Mouse (Mus musculus) forebrain, postnatal 0 days (tissue): Measurements from ENCODE around the gene Bin2. TPM values are rescaled to one million over a fixed set of nuclear protein-coding genes. Genes with fewer than 3 reads are reported as not detected.

Source experiments
- ATAC-seq: fragments of 200-750 bp; cut with Nextera tagmentation; 2 replicates; pipeline ENCODE4 v1.8.0; 2017; ENCODE audit warnings: mild to moderate bottlenecking, moderate library complexity
- DNase-seq: peaks from one replicate; pipeline ENCODE4 v3.0.0-alpha.2; 2015
- H3K27ac ChIP-seq: fragments of 300-500 bp; sonication (generic); 2 replicates; pipeline ENCODE4 v1.5.1; 2014; ENCODE audit warnings: low read depth, mild to moderate bottlenecking, antibody characterized with exemption, low read length, moderate library complexity, mixed read lengths
- H3K27me3 ChIP-seq: fragments of 300-500 bp; sonication (generic); 2 replicates; pipeline ENCODE4 v1.6.1; 2014; ENCODE audit warnings: mild to moderate bottlenecking, low read length, mixed read lengths; ENCODE audit not compliant: insufficient read depth
- H3K36me3 ChIP-seq: fragments of 300-500 bp; sonication (generic); 2 replicates; pipeline ENCODE4 v1.6.1; 2014; ENCODE audit warnings: mild to moderate bottlenecking, moderate library complexity; ENCODE audit not compliant: insufficient read depth
- H3K4me1 ChIP-seq: fragments of 300-500 bp; sonication (generic); 2 replicates; pipeline ENCODE4 v1.6.1; 2014; ENCODE audit warnings: antibody characterized with exemption; ENCODE audit not compliant: insufficient read depth
- H3K4me2 ChIP-seq: fragments of 300-500 bp; sonication (generic); 2 replicates; pipeline ENCODE4 v1.6.1; 2014; ENCODE audit warnings: low read depth, mild to moderate bottlenecking, moderate library complexity
- H3K4me3 ChIP-seq: fragments of 300-500 bp; sonication (generic); 2 replicates; pipeline ENCODE4 v1.5.1; 2014; ENCODE audit warnings: low read depth, low read length, mixed read lengths
- H3K9ac ChIP-seq: fragments of 300-500 bp; sonication (generic); 2 replicates; pipeline ENCODE4 v1.6.1; 2014; ENCODE audit warnings: mild to moderate bottlenecking
- H3K9me3 ChIP-seq: fragments of 300-500 bp; sonication (generic); 2 replicates; pipeline ENCODE4 v1.6.1; 2016; ENCODE audit warnings: low read length
- CTCF ChIP-seq: sonication (generic); IDR thresholded peaks from 2 replicates; pipeline ENCODE4 v1.5.1; 2016; ENCODE audit warnings: antibody characterized with exemption, control low read depth, low read depth
- WGBS: fragments of 180-500 bp; shearing (Covaris S2); extraction: QIAGEN DNeasy Blood & Tissue Kit; methylation state at CpG from one replicate; pipeline ENCODE4 v1.1.7; 2014; 5-methylcytosine and 5-hydroxymethylcytosine counted together
- polyA plus RNA-seq: library from polyadenylated mRNA; unstranded; fragments of >200 nt; fragmentation: Nextera tagmentation; extraction: Ambion mirVana; gene quantifications from 2 replicates; pipeline ENCODE4 v1.2.1, GENCODE M21; 2015
- total RNA-seq: library from RNA; depleted of rRNA; stranded (reverse); fragments of >200 nt; gene quantifications from 2 replicates; pipeline ENCODE4 v1.2.3, GENCODE M21; 2014

Gene Bin2
- total and polyA plus RNA-seq, 2 experiments from 2014 or later = 1.4 TPM

- Histone ChIP-seq H3K36me3 (no peaks in the 10 kb centered on the region), H3K27me3 (no peaks in the 10 kb centered on the region), H3K27ac (no peak overlapping the region), H3K4me2 (no peak overlapping the region), H3K9me3 (no peaks in the 10 kb centered on the region), H3K4me3 (no peak overlapping the region), H3K9ac (no peak overlapping the region), H3K4me1 (no peaks in the 10 kb centered on the region)
- ATAC-seq = no peak
- no peak for DNase-seq
- no peak for TF ChIP-seq CTCF
- 89% methylated on average over 5 of the region's 5 CpGs for WGBS
Observed at GRCm38 (mm10) chr15:100655201-100655600, 14.2 kb downstream of the Bin2 start.

- no peak for DNase-seq
- Histone ChIP-seq H3K9me3 (no peaks in the 10 kb centered on the region), H3K4me3 (no peak overlapping the region), H3K9ac (no peak overlapping the region), H3K4me1 (no peaks in the 10 kb centered on the region), H3K27me3 (no peaks in the 10 kb centered on the region), H3K4me2 (no peak overlapping the region), H3K36me3 (no peaks in the 10 kb centered on the region), H3K27ac (no peak overlapping the region)
- 94% methylated on average over 1 of the region's 1 CpGs for WGBS
- TF ChIP-seq CTCF = no peak
- ATAC-seq = no peak
Observed at GRCm38 (mm10) chr15:100654271-100654670, 15.1 kb downstream of the Bin2 start.

GRCm38 (mm10) chr15:100651610-100652009 is 17.7 kb downstream of the Bin2 start:
- Histone ChIP-seq H3K4me2 (no peak overlapping the region), H3K4me3 (no peak overlapping the region), H3K4me1 (no peaks in the 10 kb centered on the region), H3K27ac (no peak overlapping the region), H3K9ac (no peak overlapping the region), H3K27me3 (no peaks in the 10 kb centered on the region), H3K9me3 (no peaks in the 10 kb centered on the region), H3K36me3 (no peaks in the 10 kb centered on the region)
- ATAC-seq = no peak
- TF ChIP-seq CTCF = no peak
- DNase-seq = no peak
- 89% methylated on average over 9 of the region's 9 CpGs for WGBS

- Histone ChIP-seq H3K27me3 (no peaks in the 10 kb centered on the region), H3K27ac (no peak overlapping the region), H3K36me3 (no peaks in the 10 kb centered on the region), H3K4me1 (no peaks in the 10 kb centered on the region), H3K9me3 (no peaks in the 10 kb centered on the region), H3K4me3 (no peak overlapping the region), H3K9ac (no peak overlapping the region), H3K4me2 (no peak overlapping the region)
- ATAC-seq = no peak
- DNase-seq = no peak
- no peak for TF ChIP-seq CTCF
- 83% methylated on average over 10 of the region's 10 CpGs for WGBS
Observed at GRCm38 (mm10) chr15:100650111-100650510, 19.2 kb downstream of the Bin2 start.

- Histone ChIP-seq H3K27me3 (no peaks in the 10 kb centered on the region), H3K4me2 (no peak overlapping the region), H3K4me1 (no peaks in the 10 kb centered on the region), H3K27ac (no peak overlapping the region), H3K4me3 (no peak overlapping the region), H3K9ac (no peak overlapping the region), H3K36me3 (no peaks in the 10 kb centered on the region), H3K9me3 (no peaks in the 10 kb centered on the region)
- ATAC-seq (no peak), DNase-seq (no peak)
- 74% methylated on average over 6 of the region's 6 CpGs for WGBS
- no peak for TF ChIP-seq CTCF
Observed at GRCm38 (mm10) chr15:100646161-100646560, 23.2 kb downstream of the Bin2 start.

- no peak overlapping the region for H3K4me2 ChIP-seq
- no peak for DNase-seq
- H3K4me1 ChIP-seq = no peaks in the 10 kb centered on the region
- WGBS = 95% methylated on average over 7 of the region's 7 CpGs
- H3K27ac ChIP-seq = no peak overlapping the region
- H3K9ac ChIP-seq = no peak overlapping the region
- H3K9me3 ChIP-seq = no peaks in the 10 kb centered on the region
- no peak for TF ChIP-seq CTCF
- peaks cover 7% of the 10 kb centered on the region for H3K27me3 ChIP-seq
- H3K4me3 ChIP-seq = no peak overlapping the region
- no peaks in the 10 kb centered on the region for H3K36me3 ChIP-seq
- no peak for ATAC-seq
Observed at GRCm38 (mm10) chr15:100642451-100642850, 26.9 kb downstream of the Bin2 start.

GRCm38 (mm10) chr15:100641226-100641810 is 28.0 kb downstream of the Bin2 start:
- Histone ChIP-seq H3K9me3 (no peaks in the 10 kb centered on the region), H3K4me2 (no peak overlapping the region), H3K27ac (no peak overlapping the region), H3K4me1 (no peaks in the 10 kb centered on the region), H3K4me3 (no peak overlapping the region), H3K36me3 (no peaks in the 10 kb centered on the region), H3K27me3 (peaks cover 18% of the 10 kb centered on the region), H3K9ac (no peak overlapping the region)
- no peak for DNase-seq
- no peak for ATAC-seq
- WGBS = 69% methylated on average over 16 of the region's 16 CpGs
- TF ChIP-seq CTCF = no peak
